In the genomic region with DNA sequence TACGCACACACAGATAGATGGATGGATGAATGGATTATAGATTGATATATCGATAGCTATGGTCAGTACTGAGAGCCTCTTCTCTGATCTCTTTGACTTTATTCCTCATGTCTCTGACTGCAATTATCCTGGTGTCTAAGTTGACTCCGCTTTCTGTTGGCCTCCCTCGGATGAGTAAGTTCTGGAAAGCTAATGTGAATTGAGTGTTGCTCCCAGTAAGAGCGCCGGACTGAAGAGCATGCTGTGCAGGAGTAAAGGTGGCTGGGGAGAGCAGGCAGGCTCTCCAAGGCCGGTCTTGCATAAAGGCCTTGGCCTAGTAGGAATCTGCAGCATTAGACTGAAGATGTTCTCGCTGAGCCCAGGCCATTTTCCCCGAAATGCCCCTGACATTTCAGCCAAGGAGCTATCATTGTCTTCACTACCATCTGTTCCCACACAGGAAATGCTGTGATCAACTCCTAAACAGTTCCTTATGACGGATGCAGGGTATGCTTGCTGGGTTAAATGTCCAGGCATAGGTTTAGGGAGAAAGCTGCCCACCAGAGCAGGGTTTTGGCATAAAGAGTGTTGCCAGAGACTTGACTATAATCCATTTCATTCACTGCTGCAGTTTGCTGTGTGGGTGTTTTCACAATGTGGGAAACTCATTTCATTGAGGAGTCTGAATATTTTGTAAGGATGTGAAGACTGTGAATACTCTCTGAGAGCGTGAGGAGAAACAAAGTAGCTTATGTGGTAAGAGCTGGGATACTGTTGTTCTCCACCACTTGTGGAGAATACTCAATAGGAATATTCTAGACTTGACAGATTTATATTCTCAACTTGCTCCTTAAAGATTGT, we compare ENCODE assay signal across 17 mouse cellular contexts.
DNase-seq lines count a peak whose midpoint lies in the region; ATAC-seq lines count a peak whose summit lies in the region.
"Had no signal": no experiment of that assay in that cellular context is flagged by ENCODE, and none has a peak within 500 bp of the region (broad histone marks: within the 10 kb centered on the region; RNA-seq: fewer than 3 reads in every experiment).

No protein-coding gene starts in this region.

- peak; percentile 15 to 32 for DNase-seq in frontal cortex, postnatal 36 days (ENCODE audit: low spot score in 2 of 2)
- no peak for DNase-seq in frontal cortex, postnatal 25 days (ENCODE audit: low spot score in 2 of 2)
- DNase-seq in right cerebral cortex, adult 18-20 months: peak; percentile 13
- no peak for DNase-seq in right cerebral cortex, postnatal 14 days
- peak; percentile 6 to 9 for DNase-seq in cerebellum, adult 18-20 months
- peak; percentile 64 for DNase-seq in retina, postnatal 1 day
- DNase-seq in thymus, postnatal 25 days: no peak
- DNase-seq: B cell, adult 2 months; gastrocnemius, postnatal 14 days; kidney, postnatal 10 days; left cerebral cortex, postnatal 4 days; spleen, adult 18-20 months had no signal

- no peak for ATAC-seq in CD4-positive, CD25-positive, alpha-beta regulatory T cell, adult 4 months
- ATAC-seq: activated CD4-positive, CD25-positive, alpha-beta regulatory T cell, adult 4 months; forebrain, embryonic 16.5 days; intestine, embryonic 16.5 days; Patski had no signal

Comparison
In these comparisons a context has a peak if more than half of its experiments do, and no peak if none do; other contexts are left out.
1. DNase-seq: peak in frontal cortex, postnatal 36 days (2 of 2), right cerebral cortex, adult 18-20 months (single experiment), cerebellum, adult 18-20 months (2 of 2) and retina, postnatal 1 day (single experiment); none in frontal cortex, postnatal 25 days (0 of 2), right cerebral cortex, postnatal 14 days (single experiment) and thymus, postnatal 25 days (single experiment).